Mouse (Mus musculus) hindbrain, postnatal 0 days (tissue): ENCODE results near the gene Tead3. TPM values are rescaled to one million over a fixed set of nuclear protein-coding genes. Genes with fewer than 3 reads are reported as not detected.

ENCODE experiments used
- ATAC-seq: fragments of 200-750 bp; cut with Nextera tagmentation; 2 replicates; pipeline ENCODE4 v1.8.0; 2017; ENCODE audit warnings: mild to moderate bottlenecking, moderate TSS enrichment, moderate library complexity
- DNase-seq: peaks from one replicate; pipeline ENCODE4 v3.0.0-alpha.2; 2015; ENCODE audit warnings: low spot score
- H3K27ac ChIP-seq: fragments of 300-500 bp; sonication (generic); 2 replicates; pipeline ENCODE4 v1.5.1; 2014; ENCODE audit warnings: mild to moderate bottlenecking
- H3K27me3 ChIP-seq: fragments of 300-500 bp; sonication (generic); 2 replicates; pipeline ENCODE4 v1.6.1; 2014; ENCODE audit warnings: low read length, mixed read lengths; ENCODE audit not compliant: insufficient read depth
- H3K36me3 ChIP-seq: fragments of 300-500 bp; sonication (generic); 2 replicates; pipeline ENCODE4 v1.6.1; 2014; ENCODE audit warnings: low read length, mixed read lengths; ENCODE audit not compliant: insufficient read depth
- H3K4me1 ChIP-seq: fragments of 300-500 bp; sonication (generic); 2 replicates; pipeline ENCODE4 v1.6.1; 2014; ENCODE audit warnings: antibody characterized with exemption, low read length, mixed read lengths; ENCODE audit not compliant: insufficient read depth
- H3K4me2 ChIP-seq: fragments of 300-500 bp; sonication (generic); 2 replicates; pipeline ENCODE4 v1.6.1; 2014; ENCODE audit warnings: low read depth, mild to moderate bottlenecking, low read length, moderate library complexity, mixed read lengths
- H3K4me3 ChIP-seq: fragments of 300-500 bp; sonication (generic); 2 replicates; pipeline ENCODE4 v1.5.1; 2014; ENCODE audit warnings: low read length
- H3K9ac ChIP-seq: fragments of 300-500 bp; sonication (generic); replicated peaks from 2 replicates; pipeline ENCODE4 v1.6.1; 2014; ENCODE audit warnings: mild to moderate bottlenecking, low read length, moderate library complexity, mixed read lengths
- H3K9me3 ChIP-seq: fragments of 300-500 bp; sonication (generic); 2 replicates; pipeline ENCODE4 v1.6.1; 2016; ENCODE audit warnings: low read length, mixed read lengths
- CTCF ChIP-seq: IDR thresholded peaks from 2 replicates; pipeline ENCODE4 v1.5.1; 2016; ENCODE audit warnings: antibody characterized with exemption, control low read depth, low read depth
- WGBS: fragments of 180-500 bp; shearing (Covaris S2); extraction: QIAGEN DNeasy Blood & Tissue Kit; methylation state at CpG from one replicate; pipeline ENCODE4 v1.1.7; 2014; 5-methylcytosine and 5-hydroxymethylcytosine counted together
- polyA plus RNA-seq: library from polyadenylated mRNA; unstranded; fragments of >200 nt; fragmentation: Nextera tagmentation; extraction: Ambion mirVana; gene quantifications from 2 replicates; pipeline ENCODE4 v1.2.1, GENCODE M21; 2015
- total RNA-seq: library from RNA; depleted of rRNA; stranded (reverse); fragments of >200 nt; gene quantifications from 2 replicates; pipeline ENCODE4 v1.2.3, GENCODE M21; 2014

Gene Tead3
- total and polyA plus RNA-seq, 2 experiments from 2014 or later = 1.7 to 9.4 TPM

DNA sequence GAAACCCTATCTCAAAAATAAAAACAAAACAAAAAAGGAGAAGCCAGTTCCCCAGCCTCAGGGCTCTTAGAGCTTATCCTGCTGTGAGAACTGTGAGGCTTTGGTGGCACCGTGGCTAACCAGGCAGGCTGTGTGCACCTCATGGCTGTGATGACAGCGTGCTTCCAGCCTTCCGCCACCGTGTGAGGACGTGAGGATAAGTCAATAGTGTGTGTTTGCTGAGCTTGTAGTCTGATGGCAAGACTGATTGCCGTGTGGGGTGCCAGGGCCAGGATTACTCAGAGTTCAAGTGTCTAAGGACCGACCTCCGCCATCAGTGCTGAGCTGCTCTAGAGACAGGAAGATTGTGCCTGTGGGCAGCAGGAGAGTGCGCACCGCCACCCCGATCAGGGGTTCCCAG lies 59.9 kb downstream of the Tead3 start:
- no peak for DNase-seq
- Histone ChIP-seq H3K4me1 (peaks cover 7% of the 10 kb centered on the region; the same call in 1 of the 2 replicates), H3K9ac (no peak overlapping the region), H3K27me3 (no peaks in the 10 kb centered on the region), H3K4me3 (no peak overlapping the region), H3K4me2 (no peak overlapping the region), H3K9me3 (no peaks in the 10 kb centered on the region), H3K36me3 (no peaks in the 10 kb centered on the region), H3K27ac (no peak overlapping the region)
- ATAC-seq = no peak
- no peak for TF ChIP-seq CTCF
- 77% methylated on average over 11 of the region's 11 CpGs for WGBS

DNA sequence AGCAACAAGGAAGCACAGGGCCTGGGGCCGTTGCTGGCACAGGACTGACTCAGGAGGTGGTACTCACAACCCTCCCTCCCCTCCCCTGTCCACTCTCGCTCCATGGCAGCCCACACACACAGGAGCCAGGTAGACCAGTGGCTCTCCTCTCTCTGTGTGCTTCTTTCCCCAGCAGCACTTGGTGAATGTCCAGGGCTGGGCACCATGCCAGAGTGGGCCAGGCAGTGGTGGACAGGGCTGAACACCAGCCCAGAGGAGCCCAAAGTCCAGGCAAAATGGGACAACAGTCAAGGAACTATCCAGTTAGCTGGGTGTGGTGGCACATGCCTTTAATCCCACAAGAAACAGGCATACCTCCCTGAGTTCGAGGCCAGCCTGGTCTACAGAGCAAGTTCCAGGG lies 60.4 kb downstream of the Tead3 start:
- 63% methylated on average over 3 of the region's 3 CpGs for WGBS
- H3K9ac ChIP-seq = no peak overlapping the region
- H3K27ac ChIP-seq = no peak overlapping the region
- H3K36me3 ChIP-seq = no peaks in the 10 kb centered on the region
- no peak for TF ChIP-seq CTCF
- no peaks in the 10 kb centered on the region for H3K27me3 ChIP-seq
- H3K9me3 ChIP-seq = no peaks in the 10 kb centered on the region
- H3K4me2 ChIP-seq = no peak overlapping the region
- peaks cover 7% of the 10 kb centered on the region; the same call in 1 of the 2 replicates for H3K4me1 ChIP-seq
- ATAC-seq (no peak), DNase-seq (peak; percentile 58)
- H3K4me3 ChIP-seq = no peak overlapping the region

DNA sequence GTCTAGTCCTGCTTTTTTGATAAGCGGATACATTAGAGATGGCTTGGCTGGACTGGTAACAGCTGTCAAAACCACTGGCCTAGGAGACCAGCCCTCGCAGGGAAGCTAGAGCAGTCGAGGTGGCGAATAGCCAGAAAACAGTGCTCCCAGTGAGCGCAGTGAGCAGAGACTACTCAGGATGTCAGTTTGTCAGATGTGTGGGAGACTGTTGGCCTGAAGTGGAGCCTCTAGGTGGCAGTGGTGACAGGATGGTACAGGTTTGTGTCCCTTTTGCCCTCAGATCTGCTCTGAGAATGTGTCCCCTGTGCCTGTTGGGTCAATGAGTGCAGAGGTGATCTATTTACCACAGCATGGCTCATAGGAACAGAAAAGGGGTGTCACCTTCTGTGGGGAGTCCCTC lies 62.6 kb downstream of the Tead3 start:
- TF ChIP-seq CTCF = peak; percentile 68
- H3K27ac ChIP-seq = no peak overlapping the region
- no peaks in the 10 kb centered on the region for H3K36me3 ChIP-seq
- DNase-seq (peak; percentile 46), ATAC-seq (peak; percentile 30)
- H3K4me2 ChIP-seq = no peak overlapping the region
- H3K9ac ChIP-seq = no peak overlapping the region
- H3K27me3 ChIP-seq = no peaks in the 10 kb centered on the region
- H3K4me1 ChIP-seq = peaks cover 7% of the 10 kb centered on the region; the same call in 1 of the 2 replicates
- no peaks in the 10 kb centered on the region for H3K9me3 ChIP-seq
- 51% methylated on average over 5 of the region's 5 CpGs for WGBS
- H3K4me3 ChIP-seq = no peak overlapping the region

DNA sequence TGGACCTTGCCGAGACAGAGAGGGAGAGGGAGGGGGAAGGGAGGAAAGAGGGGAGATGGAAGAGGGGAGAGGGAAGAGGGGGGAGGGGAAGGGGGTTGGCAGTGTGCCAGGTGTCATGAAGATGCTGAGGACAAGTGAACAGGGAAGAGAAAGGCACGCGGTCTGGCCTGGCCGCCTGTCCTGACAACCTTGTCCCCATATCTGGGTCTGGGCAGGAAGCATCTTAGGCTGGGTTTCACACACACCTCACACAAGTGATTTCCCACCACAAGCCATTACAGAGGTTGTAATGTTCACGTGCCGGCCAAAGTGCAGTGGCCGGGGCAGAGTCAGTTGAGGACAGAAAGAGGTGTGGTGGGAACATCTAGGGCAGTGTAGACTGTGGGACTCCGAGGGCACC lies 63.0 kb downstream of the Tead3 start:
- Histone ChIP-seq H3K4me3 (no peak overlapping the region), H3K27ac (no peak overlapping the region), H3K4me1 (peaks cover 7% of the 10 kb centered on the region; the same call in 1 of the 2 replicates), H3K36me3 (no peaks in the 10 kb centered on the region), H3K9me3 (no peaks in the 10 kb centered on the region), H3K4me2 (no peak overlapping the region), H3K9ac (no peak overlapping the region), H3K27me3 (no peaks in the 10 kb centered on the region)
- no peak for DNase-seq
- no peak for ATAC-seq
- WGBS = 57% methylated on average over 8 of the region's 8 CpGs
- no peak for TF ChIP-seq CTCF

DNA sequence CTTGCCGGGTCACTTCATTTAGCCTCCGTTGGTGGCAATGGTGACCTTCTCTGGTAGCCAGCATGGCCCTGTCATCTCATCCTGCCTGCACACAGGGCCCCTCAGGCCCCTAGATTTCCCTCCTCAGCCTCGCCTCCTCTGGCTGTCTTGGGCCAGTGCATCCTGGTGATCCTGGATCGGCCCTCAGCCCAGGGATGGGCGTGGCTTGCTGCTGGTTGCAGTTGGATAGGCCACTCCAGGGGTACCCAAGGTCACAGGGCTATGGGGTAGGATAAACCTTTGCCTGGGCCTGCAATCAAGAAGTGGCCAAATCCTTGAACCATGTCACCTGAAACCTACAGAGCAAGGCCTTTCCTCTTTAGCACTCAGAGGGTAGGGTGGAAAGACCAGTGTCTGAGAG lies 63.7 kb downstream of the Tead3 start:
- H3K4me1 ChIP-seq = peaks cover 7% of the 10 kb centered on the region; the same call in 1 of the 2 replicates
- 45% methylated on average over 5 of the region's 5 CpGs for WGBS
- no peak for DNase-seq
- no peak overlapping the region for H3K27ac ChIP-seq
- no peak overlapping the region for H3K9ac ChIP-seq
- H3K9me3 ChIP-seq = no peaks in the 10 kb centered on the region
- 0 out of 2 replicates have a peak, but pooled peaks have one; percentile 12 for TF ChIP-seq CTCF
- H3K4me3 ChIP-seq = no peak overlapping the region
- H3K27me3 ChIP-seq = no peaks in the 10 kb centered on the region
- no peak overlapping the region for H3K4me2 ChIP-seq
- ATAC-seq = peak; percentile 40; the same call in 1 of the 2 replicates
- no peaks in the 10 kb centered on the region for H3K36me3 ChIP-seq

DNA sequence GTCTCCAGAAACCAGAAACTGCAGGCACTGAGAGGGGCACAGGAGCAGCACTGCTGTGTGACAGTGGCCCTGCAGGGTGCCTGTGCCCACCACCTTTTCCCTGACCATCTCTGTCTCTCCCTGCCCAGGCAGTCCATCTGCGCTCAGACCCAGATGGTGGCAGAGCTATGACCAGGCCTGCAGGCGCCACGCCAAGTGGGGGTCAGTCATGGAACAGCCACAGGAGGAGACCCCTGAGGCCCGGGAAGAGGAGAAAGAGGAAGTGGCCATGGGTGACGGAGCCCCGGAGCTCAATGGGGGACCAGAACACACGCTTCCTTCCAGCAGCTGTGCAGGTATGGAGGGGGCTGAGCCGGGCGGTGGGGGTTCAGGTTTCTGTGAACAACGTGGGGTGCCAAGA lies 64.5 kb downstream of the Tead3 start:
- Histone ChIP-seq H3K36me3 (no peaks in the 10 kb centered on the region), H3K27ac (no peak overlapping the region), H3K9me3 (no peaks in the 10 kb centered on the region), H3K27me3 (no peaks in the 10 kb centered on the region), H3K4me2 (no peak overlapping the region), H3K9ac (no peak overlapping the region), H3K4me1 (peaks cover 7% of the 10 kb centered on the region; the same call in 1 of the 2 replicates), H3K4me3 (no peak overlapping the region)
- TF ChIP-seq CTCF = no peak
- ATAC-seq (no peak), DNase-seq (no peak)
- 68% methylated on average over 10 of the region's 10 CpGs for WGBS

DNA sequence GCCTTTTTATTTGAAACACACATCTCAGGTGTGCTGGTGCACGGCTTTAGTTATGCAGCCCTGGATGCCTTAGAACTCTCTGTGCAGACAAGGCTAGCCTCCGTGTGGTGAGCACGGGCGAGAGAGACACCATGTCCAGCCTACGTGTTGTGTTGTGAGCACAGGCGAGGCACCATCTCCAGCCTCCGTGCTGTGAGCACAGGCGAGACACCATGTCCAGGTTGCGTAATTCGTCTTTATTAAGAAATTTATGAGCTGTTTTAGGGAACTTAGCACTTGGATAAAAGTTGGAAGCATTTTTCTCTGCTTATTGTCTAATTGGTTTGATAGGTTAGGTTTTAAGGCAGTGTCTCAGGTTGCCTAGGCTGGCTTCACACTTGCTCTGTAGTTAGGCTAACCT lies 67.4 kb downstream of the Tead3 start:
- Histone ChIP-seq H3K36me3 (no peaks in the 10 kb centered on the region), H3K4me2 (no peak overlapping the region), H3K4me3 (no peak overlapping the region), H3K4me1 (peaks cover 23% of the 10 kb centered on the region), H3K27ac (no peak overlapping the region), H3K9me3 (no peaks in the 10 kb centered on the region), H3K9ac (no peak overlapping the region), H3K27me3 (no peaks in the 10 kb centered on the region)
- ATAC-seq (no peak), DNase-seq (no peak)
- no peak for TF ChIP-seq CTCF
- WGBS = 91% methylated on average over 10 of the region's 10 CpGs
